Mouse (Mus musculus): ENCODE results near the gene Rheb. TPM values are rescaled to one million over a fixed set of nuclear protein-coding genes. Genes with fewer than 3 reads are reported as not detected.

The Rheb gene
- polyA plus RNA-seq (2015; fragmentation: Nextera tagmentation; extraction: Ambion mirVana), result 218 and 227 TPM in 2 replicates

DNA sequence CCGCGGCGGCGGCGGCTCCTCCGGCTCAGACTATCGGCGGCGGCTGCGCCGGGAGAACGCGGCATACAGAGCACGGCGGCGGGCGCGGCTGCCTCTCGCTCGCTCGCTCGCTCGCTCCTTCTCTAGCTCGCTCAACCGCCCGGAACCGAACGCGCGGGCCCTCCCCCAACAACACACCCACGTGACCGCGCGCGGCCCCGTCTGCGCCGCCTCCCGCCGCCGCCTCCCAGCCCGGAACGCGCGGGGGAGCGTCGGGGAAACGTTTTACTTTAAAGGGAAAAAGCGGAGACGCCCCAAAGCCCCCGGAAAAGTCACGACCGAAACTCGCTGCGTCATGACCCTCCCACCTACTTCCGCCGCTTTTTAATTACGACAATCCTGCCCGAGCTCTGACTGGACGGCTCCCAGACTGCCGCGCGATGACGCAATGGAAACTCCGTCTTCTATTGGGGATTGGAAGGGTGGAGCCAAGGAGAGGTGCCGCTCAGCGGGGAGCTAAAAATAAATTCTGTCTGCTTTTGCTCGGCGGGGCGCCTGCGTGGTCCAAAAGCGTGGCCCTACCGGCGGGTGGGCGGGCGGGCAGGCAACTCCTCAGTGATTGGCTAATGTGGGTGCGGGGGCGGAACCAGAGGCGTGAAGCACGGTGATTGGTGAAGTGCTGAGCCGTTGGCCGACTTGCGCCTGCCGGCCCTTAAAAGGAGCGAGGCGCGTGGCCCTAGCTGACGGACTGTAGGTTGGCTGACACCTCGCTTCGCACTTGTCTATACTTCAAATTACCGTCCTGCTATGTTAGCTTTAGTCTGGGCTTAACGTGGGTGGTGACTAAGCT, at the start of gene Rheb:
Gene Rheb (minus strand): TSS at position 351 of the 829 bp plus-strand sequence.
- Histone ChIP-seq H3K4me1 (ENCODE audit: control insufficient read depth, insufficient read depth, low read length) (peaks cover 29% of the 10 kb centered on the region), H3K36me3 (ENCODE audit: control insufficient read depth, insufficient read depth, low read length) (no peaks in the 10 kb centered on the region), H3K9ac (ENCODE audit: low read length) (peak within 1 kb of the TSS; percentile 99), H3K4me2 (ENCODE audit: low read depth, low read length) (peak within 1 kb of the TSS; percentile 90), H3K4me3 (replicated peaks; ENCODE audit: low read length) (peak within 1 kb of the TSS; percentile 97), H3K27me3 (ENCODE audit: control insufficient read depth, insufficient read depth, low read length) (no peaks in the 10 kb centered on the region), H3K9me3 (replicated peaks; ENCODE audit: control insufficient read depth, low read length) (no peaks in the 10 kb centered on the region), H3K27ac (ENCODE audit: low read length) (peak within 1 kb of the TSS; percentile 100)
- under 1% methylated on average over 88 of the region's 92 CpGs for WGBS
- ATAC-seq (ENCODE audit: insufficient read depth, low FRiP score), result peak; percentile 96

DNA sequence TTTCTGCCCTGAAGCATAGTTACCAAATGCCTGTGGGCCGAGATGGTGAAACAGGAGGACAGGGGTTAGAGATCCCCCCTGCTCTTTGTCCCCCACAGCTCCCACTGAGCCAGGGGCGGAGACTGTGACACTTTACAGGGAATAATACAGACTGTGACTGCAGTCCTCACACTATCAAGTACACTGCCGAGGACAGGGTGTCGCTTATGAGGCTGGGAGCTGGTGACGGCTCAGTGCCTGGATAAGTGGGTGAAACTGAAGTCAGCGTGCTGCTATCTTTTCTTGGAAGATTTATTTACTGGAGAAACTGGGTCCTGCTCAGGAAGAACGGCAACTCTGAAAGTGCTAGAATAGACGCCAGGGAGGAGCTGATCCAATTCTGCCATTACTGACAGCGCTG, 47.4 kb upstream of the Rheb start:
- WGBS, result 63% methylated on average over 9 of the region's 9 CpGs
- no peak overlapping the region for H3K4me2 ChIP-seq (ENCODE audit: low read depth, low read length)
- no peaks in the 10 kb centered on the region for H3K27me3 ChIP-seq (ENCODE audit: control insufficient read depth, insufficient read depth, low read length)
- no peaks in the 10 kb centered on the region; the same call in 1 of the 2 replicates for H3K4me1 ChIP-seq (ENCODE audit: control insufficient read depth, insufficient read depth, low read length)
- no peak overlapping the region for H3K27ac ChIP-seq (ENCODE audit: low read length)
- H3K9me3 ChIP-seq (replicated peaks; ENCODE audit: control insufficient read depth, low read length), result no peaks in the 10 kb centered on the region
- H3K4me3 ChIP-seq (replicated peaks; ENCODE audit: low read length), result no peak overlapping the region
- no peak for ATAC-seq (ENCODE audit: insufficient read depth, low FRiP score)
- no peak overlapping the region for H3K9ac ChIP-seq (ENCODE audit: low read length)
- no peaks in the 10 kb centered on the region; the same call in 1 of the 2 replicates for H3K36me3 ChIP-seq (ENCODE audit: control insufficient read depth, insufficient read depth, low read length)

DNA sequence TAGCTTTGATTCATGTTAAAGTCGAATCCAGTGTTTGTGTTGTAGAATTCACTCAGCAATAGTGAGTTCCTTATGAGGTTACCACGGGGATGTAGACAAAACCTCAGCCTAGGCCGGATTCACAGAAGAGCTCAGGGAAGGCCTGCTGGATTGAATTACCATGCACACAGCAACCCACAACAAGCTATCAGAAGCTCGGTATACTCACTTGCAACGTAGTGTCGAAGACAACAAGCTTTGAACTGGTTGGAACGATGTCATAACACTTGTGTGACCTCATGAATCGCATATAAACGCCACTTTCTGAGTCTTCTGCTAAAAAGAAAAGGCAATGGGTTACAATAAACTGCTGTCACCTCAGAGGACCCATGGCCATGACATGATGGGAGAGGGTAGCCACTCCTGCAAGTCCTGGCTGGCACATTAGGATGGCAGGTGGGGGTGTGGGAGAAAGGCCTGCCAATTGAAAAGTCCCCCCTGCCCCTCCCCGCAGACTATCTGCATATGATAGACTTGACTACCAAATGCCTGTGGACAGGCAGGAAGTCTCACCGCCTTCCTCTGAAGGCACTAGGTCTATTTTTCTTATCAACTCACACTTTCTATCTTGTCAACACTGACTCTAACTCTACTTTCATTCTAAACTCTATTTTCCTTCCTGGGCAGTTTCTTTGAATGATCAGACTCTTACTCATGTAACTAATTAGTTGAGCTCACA, 46.6 kb upstream of the Rheb start:
- 88% methylated on average over 11 of the region's 11 CpGs for WGBS
- no peak overlapping the region for H3K27ac ChIP-seq (ENCODE audit: low read length)

DNA sequence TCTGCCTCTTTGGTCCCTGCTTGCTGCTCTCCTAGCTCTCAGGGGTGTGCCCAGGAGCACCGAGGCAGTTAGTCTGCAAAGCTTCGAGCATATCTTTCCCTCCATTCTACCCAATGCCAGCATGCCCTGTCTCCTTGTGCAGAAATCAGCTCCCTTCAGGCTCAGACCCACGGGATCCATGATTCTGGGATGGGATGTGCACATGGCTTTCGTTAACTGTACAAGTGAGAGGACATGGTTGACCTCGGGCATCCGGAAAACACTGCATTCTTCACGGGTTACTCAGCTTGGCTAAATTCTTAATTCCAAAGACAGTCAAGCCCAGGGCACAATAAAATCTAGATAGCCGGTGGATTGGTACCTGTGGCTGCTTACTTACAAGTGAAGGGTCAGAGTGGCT, 44.8 kb upstream of the Rheb start:
- no peak for ATAC-seq (ENCODE audit: insufficient read depth, low FRiP score)
- 84% methylated on average over 8 of the region's 8 CpGs for WGBS
- H3K4me1 ChIP-seq (ENCODE audit: control insufficient read depth, insufficient read depth, low read length), result no peaks in the 10 kb centered on the region
- no peaks in the 10 kb centered on the region for H3K9me3 ChIP-seq (replicated peaks; ENCODE audit: control insufficient read depth, low read length)
- no peak overlapping the region for H3K27ac ChIP-seq (ENCODE audit: low read length)
- no peak overlapping the region for H3K4me3 ChIP-seq (replicated peaks; ENCODE audit: low read length)
- H3K4me2 ChIP-seq (ENCODE audit: low read depth, low read length), result no peak overlapping the region
- no peak overlapping the region for H3K9ac ChIP-seq (ENCODE audit: low read length)
- H3K36me3 ChIP-seq (ENCODE audit: control insufficient read depth, insufficient read depth, low read length), result no peaks in the 10 kb centered on the region; the same call in 1 of the 2 replicates
- H3K27me3 ChIP-seq (ENCODE audit: control insufficient read depth, insufficient read depth, low read length), result no peaks in the 10 kb centered on the region

More for the DNA sequence above, 46.6 kb upstream of the Rheb start:
- ATAC-seq (ENCODE audit: insufficient read depth, low FRiP score), result no peak
- H3K27me3 ChIP-seq (ENCODE audit: control insufficient read depth, insufficient read depth, low read length), result no peaks in the 10 kb centered on the region
- H3K4me2 ChIP-seq (ENCODE audit: low read depth, low read length), result no peak overlapping the region
- H3K9me3 ChIP-seq (replicated peaks; ENCODE audit: control insufficient read depth, low read length), result no peaks in the 10 kb centered on the region
- H3K4me1 ChIP-seq (ENCODE audit: control insufficient read depth, insufficient read depth, low read length), result no peaks in the 10 kb centered on the region
- no peaks in the 10 kb centered on the region; the same call in 1 of the 2 replicates for H3K36me3 ChIP-seq (ENCODE audit: control insufficient read depth, insufficient read depth, low read length)
- no peak overlapping the region for H3K9ac ChIP-seq (ENCODE audit: low read length)
- H3K4me3 ChIP-seq (replicated peaks; ENCODE audit: low read length), result no peak overlapping the region

DNA sequence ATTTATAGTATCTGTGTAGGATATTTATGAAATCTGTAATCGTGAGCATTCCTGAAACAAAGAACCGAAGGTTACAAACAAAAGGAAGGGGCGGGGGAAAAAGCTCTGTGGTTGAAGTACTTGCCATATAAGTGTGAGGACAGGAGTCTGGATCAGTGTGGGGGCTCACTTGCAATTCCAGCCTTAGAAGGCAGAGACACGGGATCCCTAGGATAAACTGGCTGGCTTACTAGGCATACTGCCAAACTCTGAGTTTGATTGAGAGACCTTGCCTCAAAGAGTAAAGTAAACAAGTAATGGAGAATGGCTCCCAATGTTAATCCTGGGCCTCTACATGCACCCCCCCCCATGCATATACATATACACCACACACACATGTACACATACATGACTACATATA, 36.3 kb upstream of the Rheb start:
- H3K36me3 ChIP-seq (ENCODE audit: control insufficient read depth, insufficient read depth, low read length), result no peaks in the 10 kb centered on the region; the same call in 1 of the 2 replicates
- no peak overlapping the region for H3K9ac ChIP-seq (ENCODE audit: low read length)
- no peak overlapping the region for H3K4me2 ChIP-seq (ENCODE audit: low read depth, low read length)
- H3K4me3 ChIP-seq (replicated peaks; ENCODE audit: low read length), result no peak overlapping the region
- WGBS, result 57% methylated on average over 4 of the region's 4 CpGs
- no peaks in the 10 kb centered on the region for H3K9me3 ChIP-seq (replicated peaks; ENCODE audit: control insufficient read depth, low read length)
- ATAC-seq (ENCODE audit: insufficient read depth, low FRiP score), result peak; percentile 64; the same call in 1 of the 2 replicates
- 0 out of 2 replicates have a peak, but pooled peaks cover 3% of the 10 kb centered on the region for H3K4me1 ChIP-seq (ENCODE audit: control insufficient read depth, insufficient read depth, low read length)
- no peaks in the 10 kb centered on the region for H3K27me3 ChIP-seq (ENCODE audit: control insufficient read depth, insufficient read depth, low read length)
- no peak overlapping the region for H3K27ac ChIP-seq (ENCODE audit: low read length)

DNA sequence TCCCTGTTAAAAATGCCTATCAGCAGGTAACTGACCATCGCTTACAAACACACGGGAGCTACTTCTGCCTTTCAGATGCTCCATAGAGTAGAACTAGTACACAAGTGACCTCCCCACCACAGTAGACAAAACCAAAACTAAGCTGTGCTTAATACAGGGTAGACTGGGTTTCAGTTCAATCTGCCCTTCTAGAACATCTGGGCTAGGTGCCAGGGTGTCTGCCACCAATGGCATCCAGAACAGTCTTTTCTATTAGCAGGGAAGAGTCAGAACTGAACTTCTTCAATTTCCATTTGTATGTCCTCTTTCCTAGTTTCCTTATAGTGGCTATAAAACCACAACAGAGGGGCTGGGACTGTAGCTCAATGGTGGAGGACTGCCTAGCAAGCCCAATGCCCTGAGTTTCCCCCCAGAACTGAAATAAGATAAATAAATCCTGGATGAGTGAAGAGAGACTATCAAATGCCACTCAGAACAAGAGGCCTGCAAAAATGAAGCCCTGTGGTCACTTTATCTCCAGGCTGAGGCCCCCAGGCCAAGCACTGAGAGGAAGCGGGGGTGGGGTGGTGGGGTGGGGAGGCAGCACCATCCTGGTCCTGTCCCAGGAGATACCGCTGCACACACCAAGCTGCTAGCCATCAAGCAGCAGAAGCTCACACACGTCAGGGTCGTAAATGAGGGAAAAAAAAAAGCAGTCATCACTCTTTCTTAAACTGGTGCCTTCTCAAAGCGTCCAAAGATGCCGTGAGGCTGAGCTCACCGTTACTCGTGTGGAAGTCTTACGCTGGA, 35.6 kb upstream of the Rheb start:
- Histone ChIP-seq H3K4me3 (replicated peaks; ENCODE audit: low read length) (no peak overlapping the region), H3K4me1 (ENCODE audit: control insufficient read depth, insufficient read depth, low read length) (0 out of 2 replicates have a peak, but pooled peaks cover 3% of the 10 kb centered on the region), H3K4me2 (ENCODE audit: low read depth, low read length) (no peak overlapping the region), H3K9ac (ENCODE audit: low read length) (no peak overlapping the region), H3K9me3 (replicated peaks; ENCODE audit: control insufficient read depth, low read length) (no peaks in the 10 kb centered on the region), H3K36me3 (ENCODE audit: control insufficient read depth, insufficient read depth, low read length) (no peaks in the 10 kb centered on the region; the same call in 1 of the 2 replicates), H3K27me3 (ENCODE audit: control insufficient read depth, insufficient read depth, low read length) (no peaks in the 10 kb centered on the region), H3K27ac (ENCODE audit: low read length) (peak overlapping the region; percentile 69; the same call in 1 of the 2 replicates)
- peak; percentile 37; the same call in 1 of the 2 replicates for ATAC-seq (ENCODE audit: insufficient read depth, low FRiP score)
- WGBS, result 67% methylated on average over 11 of the region's 11 CpGs

DNA sequence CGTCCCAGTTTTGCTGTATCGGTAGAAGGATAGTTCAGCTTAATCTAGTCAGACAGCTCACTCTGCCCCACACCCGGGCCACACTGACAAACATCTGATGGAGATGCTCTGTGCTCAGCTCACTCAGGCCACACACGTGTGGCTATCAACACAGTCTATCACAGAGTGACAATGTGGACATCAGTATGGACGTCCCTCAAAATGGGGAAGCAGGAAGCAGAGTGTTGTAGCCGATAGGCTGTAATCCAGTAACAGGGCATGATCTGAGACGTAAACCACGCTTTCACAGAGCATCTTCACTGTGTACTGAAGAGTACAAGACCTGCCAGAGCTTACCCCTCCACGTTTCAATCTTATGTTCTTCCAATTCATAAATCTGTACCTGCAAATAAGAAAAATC, 34.2 kb upstream of the Rheb start:
- no peak for ATAC-seq (ENCODE audit: insufficient read depth, low FRiP score)
- 85% methylated on average over 9 of the region's 9 CpGs for WGBS
- H3K36me3 ChIP-seq (ENCODE audit: control insufficient read depth, insufficient read depth, low read length), result no peaks in the 10 kb centered on the region; the same call in 1 of the 2 replicates

DNA sequence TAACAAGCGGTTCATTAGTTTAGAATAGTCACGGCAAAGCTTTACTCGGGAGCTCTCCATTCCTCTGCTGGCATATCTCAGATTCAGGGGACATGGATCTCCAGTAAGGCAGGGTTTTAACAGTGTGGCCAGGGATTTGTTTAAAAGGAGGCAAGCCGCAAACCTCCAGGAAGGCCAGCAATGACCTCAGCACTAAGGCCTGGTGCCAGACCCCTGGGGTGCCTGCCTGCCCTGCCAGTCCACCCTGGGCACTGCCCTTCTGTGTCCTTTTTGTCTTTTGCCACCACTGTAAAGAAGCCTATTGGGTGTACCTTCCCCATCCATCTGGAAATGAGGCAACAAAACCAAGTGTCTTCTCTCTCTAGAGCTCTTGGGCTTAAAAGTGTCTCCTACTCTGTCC, 31.7 kb upstream of the Rheb start:
- Histone ChIP-seq H3K9me3 (replicated peaks; ENCODE audit: control insufficient read depth, low read length) (no peaks in the 10 kb centered on the region), H3K4me1 (ENCODE audit: control insufficient read depth, insufficient read depth, low read length) (0 out of 2 replicates have a peak, but pooled peaks cover 3% of the 10 kb centered on the region), H3K27ac (ENCODE audit: low read length) (no peak overlapping the region), H3K4me2 (ENCODE audit: low read depth, low read length) (no peak overlapping the region), H3K4me3 (replicated peaks; ENCODE audit: low read length) (no peak overlapping the region), H3K36me3 (ENCODE audit: control insufficient read depth, insufficient read depth, low read length) (no peaks in the 10 kb centered on the region), H3K27me3 (ENCODE audit: control insufficient read depth, insufficient read depth, low read length) (no peaks in the 10 kb centered on the region), H3K9ac (ENCODE audit: low read length) (no peak overlapping the region)
- WGBS, result 71% methylated on average over 4 of the region's 4 CpGs
- no peak for ATAC-seq (ENCODE audit: insufficient read depth, low FRiP score)

More for the DNA sequence above, 34.2 kb upstream of the Rheb start:
- no peak overlapping the region for H3K27ac ChIP-seq (ENCODE audit: low read length)
- no peak overlapping the region for H3K4me2 ChIP-seq (ENCODE audit: low read depth, low read length)
- H3K4me3 ChIP-seq (replicated peaks; ENCODE audit: low read length), result no peak overlapping the region
- 0 out of 2 replicates have a peak, but pooled peaks cover 3% of the 10 kb centered on the region for H3K4me1 ChIP-seq (ENCODE audit: control insufficient read depth, insufficient read depth, low read length)
- H3K9me3 ChIP-seq (replicated peaks; ENCODE audit: control insufficient read depth, low read length), result no peaks in the 10 kb centered on the region
- no peak overlapping the region for H3K9ac ChIP-seq (ENCODE audit: low read length)
- no peaks in the 10 kb centered on the region for H3K27me3 ChIP-seq (ENCODE audit: control insufficient read depth, insufficient read depth, low read length)

Data from stomach, embryonic 16.5 days (tissue).